Mouse (Mus musculus): ENCODE data around the gene Phactr1.

DNA sequence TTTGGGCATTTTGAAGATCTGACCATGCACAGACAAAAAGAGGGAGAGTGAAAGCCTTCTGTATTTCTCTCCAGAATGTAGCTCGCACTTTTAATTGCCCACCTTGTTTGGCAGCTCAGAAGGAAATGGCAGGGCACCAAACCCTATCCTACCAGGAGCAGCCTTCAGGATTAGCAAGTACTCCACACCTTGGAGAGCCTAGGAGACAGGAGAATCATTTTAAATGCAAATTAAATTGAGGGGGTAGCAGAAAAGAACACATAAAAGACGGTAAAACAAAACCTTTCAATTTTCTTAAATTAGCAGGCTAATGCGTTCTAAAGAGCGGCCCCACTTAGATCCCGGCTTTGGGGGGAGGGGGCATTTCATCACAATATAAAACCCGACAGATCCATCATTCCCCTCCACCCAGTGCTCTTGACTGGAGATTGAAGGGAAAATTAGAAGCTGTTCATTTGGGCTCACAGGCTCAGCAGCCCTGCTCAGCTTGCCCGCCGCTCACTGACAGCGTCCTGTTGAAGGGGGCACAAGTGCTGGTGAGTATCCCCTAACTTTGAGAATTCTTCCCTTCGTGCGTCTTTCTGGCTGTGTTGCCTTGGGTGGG lies at the start of gene Phactr1:
- no peak for TF ChIP-seq CTCF (IDR thresholded peaks at IDR 0.05; ENCODE audit: low read depth)
- TF ChIP-seq EP300 (IDR thresholded peaks at IDR 0.05; ENCODE audit: low read depth): no peak
